Mouse (Mus musculus) heart, embryonic 14.5 days (tissue): ENCODE data around the gene Kansl1l. TPM values are rescaled to one million over a fixed set of nuclear protein-coding genes. Genes with fewer than 3 reads are reported as not detected.

ENCODE experiments used
- ATAC-seq: fragments of 200-750 bp; cut with Nextera tagmentation; 2 replicates; pipeline ENCODE4 v1.8.0; 2017; ENCODE audit warnings: low read depth, moderate TSS enrichment; ENCODE audit not compliant: insufficient number of reproducible peaks, insufficient read depth, low FRiP score
- H3K27ac ChIP-seq, 2 experiments: fragments of 200-500 bp in 1 of 2; fragments of 300-500 bp in 1 of 2; sonication (generic) in 1 of 2; replicated peaks in 1 of 2; 2 replicates each; pipeline ENCODE4 v1.5.1; 2012 to 2014; ENCODE audit warnings: low read depth in 2 of 2, low read length in 2 of 2, control low read depth in 1 of 2, mild to moderate bottlenecking in 1 of 2, mixed read lengths in 1 of 2; ENCODE audit not compliant: control insufficient read depth in 1 of 2, insufficient read depth in 1 of 2
- H3K27me3 ChIP-seq: fragments of 300-500 bp; sonication (generic); 2 replicates; pipeline ENCODE4 v1.6.1; 2014; ENCODE audit warnings: mild to moderate bottlenecking, low read length, control low read depth; ENCODE audit not compliant: control insufficient read depth, insufficient read depth
- H3K36me3 ChIP-seq: fragments of 300-500 bp; sonication (generic); 2 replicates; pipeline ENCODE4 v1.6.1; 2014; ENCODE audit warnings: mild to moderate bottlenecking, control low read depth, low read length, mixed read lengths; ENCODE audit not compliant: control insufficient read depth, insufficient read depth
- H3K4me1 ChIP-seq, 2 experiments: fragments of 200-500 bp in 1 of 2; fragments of 300-500 bp in 1 of 2; sonication (generic) in 1 of 2; 2 replicates each; pipeline ENCODE4 v1.6.1; 2012 to 2014; ENCODE audit warnings: low read length in 2 of 2, control low read depth in 1 of 2, mixed read lengths in 1 of 2; ENCODE audit not compliant: control insufficient read depth in 2 of 2, insufficient read depth in 2 of 2
- H3K4me2 ChIP-seq: fragments of 300-500 bp; sonication (generic); 2 replicates; pipeline ENCODE4 v1.6.1; 2014; ENCODE audit warnings: mild to moderate bottlenecking, low read length
- H3K4me3 ChIP-seq, 2 experiments: fragments of 200-500 bp in 1 of 2; fragments of 300-500 bp in 1 of 2; sonication (generic) in 1 of 2; 2 replicates each; pipeline ENCODE4 v1.5.1; 2012 to 2014; ENCODE audit warnings: low read length in 2 of 2, mild to moderate bottlenecking in 2 of 2, control low read depth in 1 of 2, low read depth in 1 of 2, moderate library complexity in 1 of 2; ENCODE audit not compliant: control insufficient read depth in 1 of 2, insufficient read depth in 1 of 2
- H3K9ac ChIP-seq: fragments of 300-500 bp; sonication (generic); 2 replicates; pipeline ENCODE4 v1.6.1; 2014; ENCODE audit warnings: mild to moderate bottlenecking, low read length
- H3K9me3 ChIP-seq: fragments of 300-500 bp; sonication (generic); 2 replicates; pipeline ENCODE4 v1.6.1; 2016; ENCODE audit warnings: low read length, control low read depth; ENCODE audit not compliant: control insufficient read depth
- WGBS: fragments of 180-500 bp; shearing (Covaris S2); extraction: QIAGEN DNeasy Blood & Tissue Kit; methylation state at CpG from one replicate; pipeline ENCODE4 v1.1.7; 2014; 5-methylcytosine and 5-hydroxymethylcytosine counted together
- polyA plus RNA-seq: library from polyadenylated mRNA; unstranded; fragments of >200 nt; fragmentation: Nextera tagmentation; extraction: Ambion mirVana; gene quantifications from 2 replicates; pipeline ENCODE4 v1.2.1, GENCODE M21; 2014

Kansl1l gene
- polyA plus RNA-seq, 1 experiment from 2014 or later, result 13.8 TPM

DNA sequence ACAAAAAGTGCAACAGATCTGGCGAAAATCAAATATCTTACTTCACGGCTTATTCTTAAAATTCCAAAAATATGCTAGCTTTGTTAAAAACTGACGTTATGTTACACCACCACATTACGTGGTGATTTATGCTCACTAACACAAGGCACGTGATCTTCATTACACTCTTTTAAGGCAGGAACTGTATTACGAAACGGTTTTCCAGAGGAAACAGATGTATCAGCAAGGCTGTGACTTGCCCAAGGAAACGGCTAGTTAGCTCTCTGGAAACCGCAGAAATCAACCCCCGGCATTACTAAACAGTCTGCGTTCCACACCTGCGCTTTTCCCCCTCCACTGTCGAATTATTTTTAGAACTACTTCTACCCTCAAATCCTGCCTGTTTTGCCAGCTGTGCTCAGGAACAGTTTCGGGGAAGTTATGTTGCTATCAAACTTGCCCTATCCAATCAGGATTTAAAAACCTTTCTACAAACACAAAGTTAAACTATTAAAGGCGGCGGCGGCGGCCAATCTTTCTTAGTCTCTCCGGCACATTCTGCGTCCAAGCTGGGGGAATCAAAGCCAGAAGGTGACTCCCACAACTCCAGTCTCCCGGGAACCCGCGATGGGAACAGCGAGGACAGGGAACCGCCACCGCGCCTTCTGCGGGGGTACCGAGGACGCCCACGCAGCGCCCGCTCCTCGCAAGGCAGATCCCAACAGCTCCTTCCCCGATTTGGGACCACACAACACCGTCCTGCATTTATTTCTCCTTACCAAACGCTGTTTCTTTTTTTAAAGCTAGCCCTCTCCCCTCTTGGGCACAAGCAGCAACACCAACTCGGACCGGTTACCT lies 1.2 kb downstream of the Kansl1l start:
- peak; percentile 7 for ATAC-seq
- under 1% methylated on average over 39 of the region's 39 CpGs for WGBS

DNA sequence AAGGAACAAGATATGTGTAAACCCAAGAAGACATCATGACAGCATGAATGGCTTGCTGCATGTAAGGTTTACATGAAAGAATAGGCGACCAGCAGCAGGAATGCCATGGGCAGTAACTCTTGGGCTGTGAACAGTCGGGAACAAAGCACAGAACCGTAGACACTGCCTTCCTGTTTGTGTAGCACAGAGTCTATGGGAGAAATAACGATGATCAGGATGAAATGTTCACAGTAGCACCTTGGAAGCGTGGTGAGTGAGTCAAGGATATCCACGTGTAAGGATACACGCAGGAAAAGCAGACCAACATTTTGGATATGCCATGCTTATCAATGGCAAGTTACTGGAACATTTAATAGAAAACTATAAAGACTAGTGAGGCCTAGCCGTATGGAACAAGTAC lies 2.6 kb downstream of the Kansl1l start:
- peak overlapping the region; percentile 44; the same call in 1 of the 2 replicates for H3K9ac ChIP-seq
- H3K9me3 ChIP-seq, result no peaks in the 10 kb centered on the region
- H3K36me3 ChIP-seq, result no peaks in the 10 kb centered on the region
- H3K27me3 ChIP-seq, result no peaks in the 10 kb centered on the region
- H3K4me2 ChIP-seq, result peak overlapping the region; percentile 75
- H3K27ac ChIP-seq, result peak overlapping the region in 1 of 2 experiments; percentile 24; a peak in 1 of 4 replicates
- no peak overlapping the region for H3K4me3 ChIP-seq
- no peak for ATAC-seq
- peaks cover 0 to 15% of the 10 kb centered on the region in 2 experiments; a peak in 2 of 4 replicates for H3K4me1 ChIP-seq
- WGBS, result 46% methylated on average over 8 of the region's 8 CpGs

More for the DNA sequence above, 1.2 kb downstream of the Kansl1l start:
- H3K4me1 ChIP-seq, result peaks cover 0 to 14% of the 10 kb centered on the region in 2 experiments; a peak in 2 of 4 replicates
- peak overlapping the region; percentile 97 for H3K9ac ChIP-seq
- H3K27ac ChIP-seq, result peak overlapping the region; percentile 97 to 99
- peak overlapping the region; percentile 68 to 84 for H3K4me3 ChIP-seq
- no peaks in the 10 kb centered on the region for H3K27me3 ChIP-seq
- peak overlapping the region; percentile 75 for H3K4me2 ChIP-seq
- no peaks in the 10 kb centered on the region for H3K36me3 ChIP-seq
- H3K9me3 ChIP-seq, result no peaks in the 10 kb centered on the region

DNA sequence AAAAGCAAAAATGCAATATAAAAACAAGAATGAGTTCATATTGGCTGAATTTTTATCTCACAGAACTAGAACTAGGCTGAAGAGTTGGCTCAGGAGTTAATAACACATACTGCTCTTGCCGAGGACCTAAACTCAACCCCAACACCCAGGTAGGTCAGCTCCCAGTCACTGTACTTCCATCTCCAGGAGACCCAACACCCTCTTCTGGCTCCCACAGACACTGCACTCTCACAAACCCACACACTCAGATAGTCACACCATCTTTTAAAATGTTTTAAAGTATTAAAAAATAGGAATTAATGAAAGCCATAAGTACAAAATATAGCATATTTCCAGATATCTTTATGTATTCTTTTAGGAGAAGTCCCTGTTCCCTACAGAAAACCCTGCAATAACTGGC lies 4.2 kb downstream of the Kansl1l start:
- H3K9ac ChIP-seq, result no peak overlapping the region
- no peaks in the 10 kb centered on the region for H3K9me3 ChIP-seq
- H3K4me3 ChIP-seq, result no peak overlapping the region
- 71% methylated on average over 1 of the region's 1 CpGs for WGBS
- H3K4me1 ChIP-seq, result peaks cover 0 to 16% of the 10 kb centered on the region in 2 experiments; a peak in 2 of 4 replicates
- no peak overlapping the region for H3K4me2 ChIP-seq
- H3K36me3 ChIP-seq, result no peaks in the 10 kb centered on the region
- no peak for ATAC-seq
- no peaks in the 10 kb centered on the region for H3K27me3 ChIP-seq
- H3K27ac ChIP-seq, result no peak overlapping the region

DNA sequence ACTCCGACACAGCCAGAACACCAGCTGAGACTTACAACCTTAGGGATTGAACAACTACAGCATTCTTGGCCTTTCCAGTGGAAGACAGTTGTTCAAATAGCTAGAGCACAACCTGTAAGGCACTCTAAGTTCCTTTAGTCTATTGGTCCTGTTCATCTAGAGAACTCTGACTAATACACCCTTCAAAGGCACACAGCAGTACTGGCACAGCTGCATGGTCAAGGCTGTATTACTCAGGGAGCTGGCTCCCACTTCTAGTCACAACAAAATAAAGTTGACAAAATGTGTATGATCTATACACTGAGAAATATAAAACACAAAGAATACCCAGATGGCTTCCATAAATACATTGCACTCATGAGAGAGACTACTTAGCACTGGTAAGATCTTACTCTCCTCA lies 10.5 kb downstream of the Kansl1l start:
- Histone ChIP-seq H3K27me3 (no peaks in the 10 kb centered on the region), H3K4me2 (no peak overlapping the region), H3K27ac (no peak overlapping the region), H3K9me3 (no peaks in the 10 kb centered on the region), H3K36me3 (peaks cover 7% of the 10 kb centered on the region), H3K4me3 (no peak overlapping the region), H3K9ac (no peak overlapping the region), H3K4me1 (peaks cover 0 to 7% of the 10 kb centered on the region in 2 experiments; a peak in 1 of 4 replicates)
- WGBS, result 96% methylated on average over 1 of the region's 1 CpGs
- no peak for ATAC-seq

DNA sequence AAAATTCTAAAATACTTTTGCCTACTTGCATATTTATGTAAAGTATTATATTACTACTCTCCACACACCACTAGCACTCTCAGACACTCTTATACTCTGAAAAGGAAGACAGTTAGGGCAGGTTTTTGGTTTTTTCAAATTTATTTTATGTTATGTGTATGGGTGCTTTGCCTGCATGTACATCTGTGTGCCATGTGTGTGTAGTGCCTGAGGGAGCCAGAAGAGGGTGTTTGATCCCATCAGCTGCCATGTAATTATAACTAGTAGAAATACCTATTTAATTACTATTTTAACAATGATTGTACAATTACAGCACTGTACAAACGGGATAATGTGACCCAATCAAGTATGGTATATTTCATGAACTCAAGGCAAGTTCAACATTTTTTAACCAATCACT lies 12.0 kb downstream of the Kansl1l start:
- WGBS, result 93% methylated on average over 1 of the region's 1 CpGs
- Histone ChIP-seq H3K27ac (no peak overlapping the region), H3K4me2 (no peak overlapping the region), H3K36me3 (peaks cover 19% of the 10 kb centered on the region), H3K9ac (no peak overlapping the region), H3K4me1 (peaks cover 0 to 7% of the 10 kb centered on the region in 2 experiments; a peak in 1 of 4 replicates), H3K9me3 (no peaks in the 10 kb centered on the region), H3K4me3 (no peak overlapping the region), H3K27me3 (no peaks in the 10 kb centered on the region)
- ATAC-seq, result no peak

DNA sequence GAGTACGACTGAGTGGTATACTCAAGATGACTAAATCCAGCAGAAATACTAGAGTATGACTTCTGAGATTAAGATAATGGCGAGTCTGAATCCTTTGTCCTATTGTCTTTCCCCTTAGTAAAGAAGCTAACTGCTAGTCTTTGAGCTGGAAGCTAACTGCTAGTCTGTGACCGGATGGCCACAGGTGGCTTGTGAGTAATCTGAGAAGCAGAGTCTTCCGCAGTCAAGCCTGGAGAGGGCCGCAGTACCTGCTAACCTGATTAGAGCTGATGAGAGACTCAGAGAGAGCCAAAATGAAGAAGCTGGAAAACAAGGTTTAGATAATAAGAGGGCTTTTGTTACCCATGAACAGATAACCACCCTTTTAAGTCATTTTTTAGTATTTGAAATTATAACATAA lies 12.7 kb downstream of the Kansl1l start:
- no peaks in the 10 kb centered on the region for H3K9me3 ChIP-seq
- ATAC-seq, result no peak
- H3K9ac ChIP-seq, result no peak overlapping the region
- no peaks in the 10 kb centered on the region for H3K27me3 ChIP-seq
- H3K4me3 ChIP-seq, result no peak overlapping the region
- H3K4me1 ChIP-seq, result 0 out of 4 replicates have a peak, but pooled peaks cover 0 to under 1% of the 10 kb centered on the region in 2 experiments
- no peak overlapping the region for H3K27ac ChIP-seq
- 55% methylated on average over 5 of the region's 5 CpGs for WGBS
- no peak overlapping the region for H3K4me2 ChIP-seq
- H3K36me3 ChIP-seq, result peaks cover 24% of the 10 kb centered on the region

DNA sequence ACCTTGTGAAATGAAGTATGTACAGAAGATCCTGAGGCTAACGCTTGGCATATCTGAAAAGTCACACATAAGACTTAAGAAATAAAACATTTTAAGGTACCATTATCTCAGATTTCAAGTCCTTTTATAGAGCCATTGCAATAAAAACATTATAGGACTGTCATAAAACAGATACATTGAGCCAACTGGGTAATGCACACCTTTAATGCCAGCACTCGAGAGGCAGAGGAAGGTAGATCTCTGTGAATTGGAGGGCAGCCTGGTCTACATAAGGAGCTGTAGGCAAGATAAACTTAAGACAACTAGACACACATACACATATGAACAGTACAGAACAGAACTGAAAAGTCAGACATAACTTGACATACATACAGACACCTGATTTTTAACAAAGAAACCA lies 19.4 kb downstream of the Kansl1l start:
- no peak for ATAC-seq
- Histone ChIP-seq H3K9ac (no peak overlapping the region), H3K27me3 (no peaks in the 10 kb centered on the region), H3K4me2 (no peak overlapping the region), H3K27ac (no peak overlapping the region), H3K36me3 (peaks cover 40% of the 10 kb centered on the region), H3K9me3 (no peaks in the 10 kb centered on the region), H3K4me1 (no peaks in the 10 kb centered on the region), H3K4me3 (no peak overlapping the region)
- WGBS, result 94% methylated on average over 2 of the region's 2 CpGs
